In the genomic region with DNA sequence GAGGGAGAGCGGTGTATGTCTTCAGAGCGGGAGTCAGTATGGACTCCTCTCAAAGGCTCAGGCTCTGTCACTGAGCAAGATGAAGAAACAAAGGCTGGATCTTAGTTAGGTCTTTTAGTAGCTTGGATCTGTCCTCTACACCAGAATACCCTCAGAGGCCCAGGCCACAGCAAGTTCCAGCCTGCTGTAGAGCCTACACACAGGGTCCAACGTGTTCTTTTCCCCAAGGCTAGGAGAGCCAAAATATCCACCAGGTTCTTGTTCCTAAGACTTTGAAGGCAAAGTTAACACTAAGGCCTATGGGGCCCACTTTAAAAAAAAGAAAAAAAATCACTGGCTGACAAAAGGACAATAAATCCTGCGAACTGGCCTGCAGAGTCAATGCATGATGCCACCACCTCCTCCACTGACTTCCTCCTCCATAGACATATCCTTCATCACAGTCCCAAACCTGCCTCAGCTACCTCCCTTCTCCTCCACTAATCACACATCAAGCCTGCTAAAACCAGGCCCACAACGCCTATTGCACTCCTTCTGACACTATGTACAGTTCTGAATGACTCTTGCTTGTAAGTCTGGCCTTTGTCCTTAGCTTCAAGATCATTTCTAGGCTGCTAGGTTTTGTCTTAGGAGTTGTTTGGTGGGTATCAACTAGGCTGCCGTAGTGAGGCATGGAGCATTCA, we compare ENCODE assay signal across 1 mouse cellular context.
TF ChIP-seq lines count a peak whose summit lies in the region.

No protein-coding gene starts in this region.

TF ChIP-seq in CH12.LX, 34 proteins besides CTCF, POLR2A, EP300 and RAD21:
- TF ChIP-seq POLR2AphosphoS2 (IDR thresholded peaks at IDR 0.05; ENCODE audit: low read depth, low read length) (peak; percentile 47), TBP (conservative IDR thresholded peaks at IDR 0.05; ENCODE audit: low read depth, low read length) (no peak)
